Mouse (Mus musculus): ENCODE data around the gene Rnf11. TPM values are rescaled to one million over a fixed set of nuclear protein-coding genes. Genes with fewer than 3 reads are reported as not detected.

The Rnf11 gene
- 100 to 1,000 TPM in 1 of 2 experiments, 10 to 100 TPM in 1; 97.4 to 103 TPM for total RNA-seq (2021)
- long read RNA-seq, experiment 1, full-length matches to known transcripts = 88 of 95 reads
- long read RNA-seq, experiment 1, partial matches to known transcripts = 1 of 95 reads
- long read RNA-seq, experiment 1, other reads (novel, unspliced or antisense) = 6 of 95 reads
- long read RNA-seq, experiment 2, full-length matches to known transcripts = 198 of 211 reads
- long read RNA-seq, experiment 2, partial matches to known transcripts = 0 of 211 reads
- long read RNA-seq, experiment 2, other reads (novel, unspliced or antisense) = 13 of 211 reads

- no peak for DNase-seq (ENCODE audit: low spot score in 2 of 2)
Observed at GRCm38 (mm10) chr4:109484621-109485020, at the start of gene Rnf11. Rnf11 (minus strand) TSS chr4:109484728.

GRCm38 (mm10) chr4:109531111-109531510 lies 46.6 kb upstream of the Rnf11 start, which contains the start of gene 4930522H14Rik:
4930522H14Rik (minus strand) TSS chr4:109531297.
- no peak for DNase-seq (ENCODE audit: low spot score in 2 of 2)

- no peak for DNase-seq (ENCODE audit: low spot score in 2 of 2)
Observed at GRCm38 (mm10) chr4:109530245-109530816, 45.8 kb upstream of the Rnf11 start.

GRCm38 (mm10) chr4:109504885-109505284 lies 20.4 kb upstream of the Rnf11 start:
- peak in 1 of 2 experiments; percentile 18 for DNase-seq (ENCODE audit: low spot score in 2 of 2)

- DNase-seq (ENCODE audit: low spot score in 2 of 2) = no peak
Observed at GRCm38 (mm10) chr4:109498476-109498875, 13.9 kb upstream of the Rnf11 start.

- no peak for DNase-seq (ENCODE audit: low spot score in 2 of 2)
Observed at GRCm38 (mm10) chr4:109493581-109493980, 9.1 kb upstream of the Rnf11 start.

- DNase-seq (ENCODE audit: low spot score in 2 of 2) = no peak
Observed at GRCm38 (mm10) chr4:109488812-109489211, 4.3 kb upstream of the Rnf11 start.

- no peak for DNase-seq (ENCODE audit: low spot score in 2 of 2)
Observed at GRCm38 (mm10) chr4:109482701-109483100, 1.8 kb downstream of the Rnf11 start.

GRCm38 (mm10) chr4:109481424-109481823 lies 3.1 kb downstream of the Rnf11 start:
- no peak for DNase-seq (ENCODE audit: low spot score in 2 of 2)

GRCm38 (mm10) chr4:109477454-109477853 lies 7.1 kb downstream of the Rnf11 start:
- no peak for DNase-seq (ENCODE audit: low spot score in 2 of 2)

- peak; percentile 74 to 80 for DNase-seq (ENCODE audit: low spot score in 2 of 2)
Observed at GRCm38 (mm10) chr4:109476554-109477014, 7.9 kb downstream of the Rnf11 start.

- peak; percentile 31 for DNase-seq (ENCODE audit: low spot score in 2 of 2)
Observed at GRCm38 (mm10) chr4:109475577-109476553, 8.7 kb downstream of the Rnf11 start.

- no peak for DNase-seq (ENCODE audit: low spot score in 2 of 2)
Observed at GRCm38 (mm10) chr4:109475078-109475477, 9.4 kb downstream of the Rnf11 start.

- no peak for DNase-seq (ENCODE audit: low spot score in 2 of 2)
Observed at GRCm38 (mm10) chr4:109472566-109472965, 12.0 kb downstream of the Rnf11 start.

- DNase-seq (ENCODE audit: low spot score in 2 of 2) = no peak
Observed at GRCm38 (mm10) chr4:109471606-109472005, 12.9 kb downstream of the Rnf11 start.

GRCm38 (mm10) chr4:109467687-109468086 lies 16.8 kb downstream of the Rnf11 start:
- DNase-seq (ENCODE audit: low spot score in 2 of 2) = no peak

GRCm38 (mm10) chr4:109463892-109464291 lies 20.6 kb downstream of the Rnf11 start:
- no peak for DNase-seq (ENCODE audit: low spot score in 2 of 2)

GRCm38 (mm10) chr4:109460421-109461179 lies 23.9 kb downstream of the Rnf11 start:
- DNase-seq (ENCODE audit: low spot score in 2 of 2) = no peak

GRCm38 (mm10) chr4:109456821-109457220 lies 27.7 kb downstream of the Rnf11 start:
- no peak for DNase-seq (ENCODE audit: low spot score in 2 of 2)

- DNase-seq (ENCODE audit: low spot score in 2 of 2) = no peak
Observed at GRCm38 (mm10) chr4:109448531-109448930, 36.0 kb downstream of the Rnf11 start.

GRCm38 (mm10) chr4:109445956-109446355 lies 38.6 kb downstream of the Rnf11 start:
- DNase-seq (ENCODE audit: low spot score in 2 of 2) = no peak
